Mouse (Mus musculus): ENCODE measurements around the gene Sel1l3.
A peak's percentile ranks its signal among the peaks of the same experiment; 100 is the strongest.

Sel1l3 gene

GRCm38 (mm10) chr5:53212782-53213710 is 681 bp downstream of the Sel1l3 start:
- no peak for DNase-seq

GRCm38 (mm10) chr5:53212087-53212781 is 1.5 kb downstream of the Sel1l3 start:
- no peak for DNase-seq

- DNase-seq = no peak
These were observed 2.5 kb downstream of the Sel1l3 start for GRCm38 (mm10) chr5:53211241-53211640.

- no peak for DNase-seq
These were observed 3.2 kb downstream of the Sel1l3 start for GRCm38 (mm10) chr5:53210481-53210880.

GRCm38 (mm10) chr5:53209773-53210172 is 4.0 kb downstream of the Sel1l3 start:
- no peak for DNase-seq

DNA sequence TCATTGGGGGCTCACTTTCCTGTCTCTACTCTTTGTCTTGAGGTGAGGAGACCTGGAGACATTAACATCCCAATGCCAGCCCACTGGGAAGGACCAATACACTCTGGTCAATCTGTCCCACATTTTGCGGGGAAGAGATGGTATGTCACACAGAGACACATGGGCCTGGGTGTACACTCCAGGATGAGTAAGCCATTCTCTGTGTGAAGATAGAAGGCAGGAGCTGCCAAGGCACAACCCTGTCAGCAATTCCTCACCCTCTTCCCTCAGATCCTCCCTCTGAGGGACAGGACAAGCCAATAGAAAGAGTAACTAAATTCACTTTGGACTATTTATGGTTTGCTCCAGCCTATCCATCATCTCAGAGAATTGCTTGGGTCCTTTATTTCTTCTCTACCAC is 5.0 kb downstream of the Sel1l3 start:
- DNase-seq = no peak

GRCm38 (mm10) chr5:53206575-53206974 is 7.2 kb downstream of the Sel1l3 start:
- DNase-seq = no peak

GRCm38 (mm10) chr5:53202748-53203147 is 11.0 kb downstream of the Sel1l3 start:
- DNase-seq = no peak

GRCm38 (mm10) chr5:53200825-53201224 is 12.9 kb downstream of the Sel1l3 start:
- no peak for DNase-seq

GRCm38 (mm10) chr5:53198408-53198807 is 15.3 kb downstream of the Sel1l3 start:
- peak; percentile 77 for DNase-seq

DNA sequence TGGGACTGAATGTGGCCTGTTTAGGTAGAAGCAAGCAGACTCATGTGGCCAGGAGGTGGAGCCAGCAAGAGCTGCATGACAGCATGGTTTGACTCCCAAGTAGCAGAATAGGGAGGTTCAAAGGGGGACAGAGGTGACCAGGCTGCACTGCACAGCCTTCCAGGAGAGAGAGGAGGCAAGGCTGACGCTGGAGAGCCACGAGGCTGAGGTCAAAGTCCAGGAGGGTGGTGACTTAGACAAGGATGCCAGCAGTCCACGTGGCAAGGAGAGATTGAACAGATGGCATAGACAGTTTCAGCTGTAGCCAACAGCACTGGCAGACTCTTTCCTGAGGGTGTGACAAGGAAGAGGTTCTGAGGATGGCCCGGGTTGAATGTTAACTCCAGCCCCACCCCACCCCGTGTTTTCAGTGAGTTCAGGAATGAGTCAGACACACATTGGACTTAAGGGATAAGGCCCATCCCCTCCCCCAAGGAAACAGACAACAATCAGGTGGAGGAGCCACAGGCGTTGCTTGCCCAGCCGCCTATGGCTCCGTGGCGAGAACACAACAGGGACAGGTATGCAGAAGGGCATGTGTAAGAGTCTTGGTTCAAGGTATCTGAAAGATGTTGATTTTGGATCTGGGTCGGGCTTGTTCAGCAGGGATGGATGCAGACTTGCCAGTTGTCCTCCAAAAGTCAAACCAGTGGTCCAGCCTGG is 17.2 kb downstream of the Sel1l3 start:
- peak; percentile 95 for DNase-seq

- no peak for DNase-seq
These were observed 18.9 kb downstream of the Sel1l3 start for GRCm38 (mm10) chr5:53194841-53195240.

DNA sequence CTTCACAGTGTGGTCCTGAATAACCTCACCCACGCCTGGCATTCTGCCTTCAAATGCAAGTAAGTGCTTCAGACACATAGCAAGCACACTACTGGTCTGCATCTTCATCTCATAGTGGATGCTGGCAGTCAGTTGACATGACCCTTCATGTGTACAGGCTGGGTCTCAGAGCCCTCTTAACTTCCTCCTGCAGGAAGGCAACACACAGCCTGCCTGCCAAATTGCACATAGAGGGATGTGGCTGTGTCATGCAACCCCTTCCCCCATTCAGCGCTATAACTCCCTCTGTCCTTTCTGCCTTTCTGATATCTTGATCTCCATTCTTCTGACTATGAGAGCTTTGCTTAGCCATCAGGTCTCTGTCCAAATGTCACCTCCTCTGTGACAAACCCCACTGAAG is 19.3 kb downstream of the Sel1l3 start:
- DNase-seq = no peak

DNA sequence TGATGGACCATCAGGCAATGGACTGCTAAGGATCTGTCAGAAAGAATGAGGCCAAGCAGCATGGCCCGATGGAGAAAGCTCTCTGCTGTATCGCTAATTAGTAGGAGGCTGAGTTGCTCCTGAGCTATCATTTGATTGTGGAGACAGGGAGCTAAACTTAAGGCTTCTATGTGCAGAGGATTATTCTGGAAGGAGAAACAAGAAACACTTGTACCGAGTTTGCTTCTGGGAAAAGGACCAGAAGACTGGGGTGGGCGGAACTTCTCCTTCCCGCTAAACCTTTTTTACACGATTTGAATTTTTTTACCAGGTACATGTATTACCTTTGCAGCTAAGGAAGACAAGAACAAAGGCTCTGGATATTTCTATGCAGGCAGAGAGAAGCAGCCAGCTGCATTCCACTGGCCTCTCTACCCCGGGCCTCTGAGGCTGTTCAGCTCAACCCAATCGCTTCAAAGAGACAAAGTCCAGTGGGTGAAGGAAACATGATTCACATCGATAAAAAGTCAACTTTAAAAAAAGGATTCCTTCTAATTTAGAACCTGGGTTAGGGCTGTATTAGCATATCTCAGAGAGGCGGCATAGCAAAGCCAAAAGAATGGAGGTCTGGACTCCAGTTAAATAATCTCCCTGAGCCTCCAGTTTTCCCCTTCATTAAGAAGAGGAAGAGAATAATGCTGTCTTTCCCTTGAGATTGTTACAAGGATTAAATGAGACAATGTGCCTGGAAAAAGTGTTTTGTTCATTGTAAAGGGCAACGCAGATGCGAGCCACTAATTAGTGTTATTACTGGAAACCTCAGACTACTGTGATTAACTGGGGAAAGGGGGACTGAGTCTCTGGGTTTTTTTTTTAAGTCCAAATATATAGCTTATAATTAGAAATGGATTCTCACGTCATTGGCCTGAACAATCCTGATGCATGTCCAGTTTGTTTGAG is 20.4 kb downstream of the Sel1l3 start:
- no peak for DNase-seq

- no peak for DNase-seq
These were observed 25.1 kb downstream of the Sel1l3 start for GRCm38 (mm10) chr5:53188608-53189007.

GRCm38 (mm10) chr5:53187245-53187644 is 26.5 kb downstream of the Sel1l3 start:
- DNase-seq = no peak

DNA sequence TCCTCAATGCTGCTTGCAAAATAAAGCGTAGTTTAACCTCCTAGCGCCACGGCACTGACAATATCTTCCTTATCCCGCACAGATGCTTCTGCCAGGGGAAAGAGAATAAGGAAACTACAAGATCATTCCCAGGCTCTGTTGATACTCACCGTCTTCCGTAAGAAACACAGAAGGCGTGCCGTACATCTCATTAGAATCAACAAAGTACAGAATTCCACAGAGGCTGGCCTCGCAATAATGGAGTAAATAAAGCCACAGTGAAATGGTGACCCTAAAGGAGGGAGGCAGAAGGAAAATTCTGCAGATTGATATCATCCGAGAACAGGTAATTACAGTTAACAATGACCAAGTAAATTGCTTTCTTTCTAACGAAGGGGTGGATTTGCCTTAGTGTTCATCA is 27.9 kb downstream of the Sel1l3 start:
- DNase-seq = no peak

DNA sequence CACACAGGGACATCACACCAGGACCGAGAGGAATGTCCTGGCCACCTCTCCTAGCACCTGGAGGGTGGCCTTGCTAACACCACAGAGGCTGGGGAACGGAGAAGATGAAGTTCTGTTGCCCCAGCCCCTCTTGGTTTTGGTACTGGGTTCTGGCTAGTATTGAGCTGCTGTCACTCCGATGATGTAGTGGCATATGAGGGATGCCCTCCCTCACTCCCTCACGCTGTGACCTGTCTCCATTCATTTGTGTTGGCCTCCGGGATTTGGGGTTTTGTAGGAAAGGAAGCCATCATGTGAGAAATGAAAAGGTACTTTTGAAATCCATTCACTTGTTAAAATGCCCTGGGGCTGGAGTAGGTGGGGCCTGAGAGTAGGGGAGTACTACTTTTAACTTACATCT is 33.8 kb downstream of the Sel1l3 start:
- no peak for DNase-seq

DNA sequence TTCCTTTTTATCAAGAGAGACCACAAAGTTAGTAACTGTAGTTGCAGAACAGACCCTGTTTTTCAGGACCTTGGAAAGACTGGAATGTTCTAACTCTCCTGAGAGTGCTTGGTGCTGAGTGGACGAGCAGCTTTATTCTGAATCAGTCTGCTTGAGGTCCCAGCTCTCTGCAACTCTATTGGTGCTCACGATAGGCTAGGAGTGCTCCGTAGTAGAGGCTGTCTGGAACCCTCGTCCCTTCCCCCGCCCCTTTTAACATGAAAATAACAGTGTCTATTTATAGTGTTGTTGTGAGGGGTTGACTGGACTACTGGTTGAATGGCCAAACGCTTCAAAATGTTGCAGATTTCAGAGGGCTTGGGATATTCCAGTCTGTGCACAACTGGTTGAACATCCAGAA is 37.0 kb downstream of the Sel1l3 start:
- DNase-seq = no peak

DNA sequence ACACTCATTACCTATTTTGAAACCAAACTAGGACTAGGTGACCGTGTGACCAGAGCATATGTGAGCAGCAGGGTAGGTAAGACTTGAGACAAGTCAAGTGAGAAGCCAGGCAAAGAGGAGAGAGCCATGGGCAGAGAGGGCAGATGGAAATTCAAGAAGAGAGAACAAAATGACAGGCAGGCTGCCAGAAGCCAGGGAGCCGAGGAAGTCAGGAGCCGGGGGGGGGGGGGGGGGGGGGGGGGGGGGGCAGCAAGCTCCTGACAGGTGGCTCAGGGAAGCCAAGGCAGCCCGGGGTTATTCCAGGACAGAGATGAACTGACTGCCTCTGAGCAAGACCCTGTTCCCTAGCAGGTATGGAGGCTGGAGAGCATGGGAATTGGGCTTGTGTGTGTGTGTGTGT is 37.7 kb downstream of the Sel1l3 start:
- peak; percentile 33 for DNase-seq

- no peak for DNase-seq
These were observed 38.5 kb downstream of the Sel1l3 start for GRCm38 (mm10) chr5:53175195-53175594.

GRCm38 (mm10) chr5:53174461-53174860 is 39.3 kb downstream of the Sel1l3 start:
- no peak for DNase-seq

Measured in kidney, adult 9 months (tissue).